Mouse (Mus musculus) limb, embryonic 15.5 days (tissue): ENCODE measurements around the gene Rundc1. TPM values are rescaled to one million over a fixed set of nuclear protein-coding genes. Genes with fewer than 3 reads are reported as not detected.
"Not testable (repeated sequence)": the region's sequence is repeated elsewhere in the genome, so short reads cannot be mapped to it uniquely, and the experiment has no call there.

Experiments used
- ATAC-seq: fragments of 200-750 bp; cut with Nextera tagmentation; 2 replicates; pipeline ENCODE4 v1.8.0; 2017; ENCODE audit warnings: low read depth, moderate TSS enrichment; ENCODE audit not compliant: insufficient number of reproducible peaks, low FRiP score, low TSS enrichment
- H3K27ac ChIP-seq: fragments of 300-500 bp; sonication (generic); 2 replicates; pipeline ENCODE4 v1.5.1; 2015; ENCODE audit warnings: moderate library complexity, mild to moderate bottlenecking, inconsistent platforms
- H3K27me3 ChIP-seq: fragments of 300-500 bp; sonication (generic); 2 replicates; pipeline ENCODE4 v1.6.1; 2015; ENCODE audit warnings: inconsistent platforms
- H3K36me3 ChIP-seq: fragments of 300-500 bp; sonication (generic); 2 replicates; pipeline ENCODE4 v1.6.1; 2015; ENCODE audit warnings: inconsistent platforms
- H3K4me1 ChIP-seq: fragments of 300-500 bp; sonication (generic); 2 replicates; pipeline ENCODE4 v1.6.1; 2015; ENCODE audit warnings: inconsistent platforms
- H3K4me2 ChIP-seq: fragments of 300-500 bp; sonication (generic); 2 replicates; pipeline ENCODE4 v1.6.1; 2015; ENCODE audit warnings: mild to moderate bottlenecking, inconsistent platforms
- H3K4me3 ChIP-seq: fragments of 300-500 bp; sonication (generic); 2 replicates; pipeline ENCODE4 v1.5.1; 2015; ENCODE audit warnings: mild to moderate bottlenecking, inconsistent platforms
- H3K9ac ChIP-seq: fragments of 300-500 bp; sonication (generic); 2 replicates; pipeline ENCODE4 v1.6.1; 2015; ENCODE audit warnings: inconsistent platforms
- H3K9me3 ChIP-seq: fragments of 300-500 bp; sonication (generic); 2 replicates; pipeline ENCODE4 v1.6.1; 2016; ENCODE audit warnings: inconsistent platforms
- WGBS: fragments of 180-500 bp; shearing (Covaris S2); methylation state at CpG from one replicate; pipeline ENCODE4 v1.1.7; 2015; 5-methylcytosine and 5-hydroxymethylcytosine counted together
- polyA plus RNA-seq: library from polyadenylated mRNA; unstranded; fragments of >200 nt; fragmentation: Nextera tagmentation; extraction: Ambion mirVana; gene quantifications from 2 replicates; pipeline ENCODE4 v1.2.1, GENCODE M21; 2015

Gene Rundc1
- polyA plus RNA-seq, 1 experiment from 2014 or later = 19.3 TPM

- Histone ChIP-seq H3K4me3 (peak overlapping the region; percentile 45), H3K9ac (no peak overlapping the region), H3K4me2 (peak overlapping the region; percentile 51; the same call in 1 of the 2 replicates), H3K9me3 (no peaks in the 10 kb centered on the region), H3K4me1 (peaks cover 36% of the 10 kb centered on the region), H3K27me3 (no peaks in the 10 kb centered on the region), H3K36me3 (peaks cover 27% of the 10 kb centered on the region), H3K27ac (peak overlapping the region; percentile 81)
- 0 out of 2 replicates have a peak, but pooled peaks have one; percentile 1 for ATAC-seq
- WGBS = 82% methylated on average over 5 of the region's 5 CpGs
Observed at GRCm38 (mm10) chr11:101447786-101448185, 22.9 kb downstream of the Rundc1 start.

- WGBS = 10% methylated on average over 10 of the region's 10 CpGs
- peak; percentile 59 for ATAC-seq
- no peaks in the 10 kb centered on the region for H3K9me3 ChIP-seq
Observed at GRCm38 (mm10) chr11:101448274-101448746, 23.4 kb downstream of the Rundc1 start, which contains the start of gene Ifi35. Ifi35 (plus strand) TSS chr11:101448407.

DNA sequence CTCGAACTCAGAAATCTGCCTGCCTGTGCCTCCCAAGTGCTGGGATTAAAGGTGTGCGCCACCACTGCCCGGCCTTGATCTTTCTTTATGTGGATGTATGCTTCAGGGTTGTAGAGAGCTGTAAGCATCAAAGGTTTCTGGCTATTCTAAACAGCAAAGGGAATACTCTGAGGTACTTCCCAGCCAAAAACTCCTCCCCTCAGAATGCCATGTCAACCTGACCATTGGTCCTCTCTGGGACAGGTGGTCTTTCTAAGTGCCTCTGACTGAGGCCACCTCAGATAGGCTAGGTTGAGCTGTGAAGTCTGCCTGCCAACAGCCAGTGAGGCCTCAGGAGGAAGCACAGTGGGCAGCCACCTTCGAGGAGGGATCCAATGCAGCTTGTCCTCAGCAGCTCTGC, 24.0 kb downstream of the Rundc1 start:
- H3K9me3 ChIP-seq = no peaks in the 10 kb centered on the region
- H3K4me1 ChIP-seq = peaks cover 25% of the 10 kb centered on the region
- no peak for ATAC-seq
- H3K4me3 ChIP-seq = peak overlapping the region; percentile 45
- H3K36me3 ChIP-seq = peaks cover 21% of the 10 kb centered on the region
- H3K27me3 ChIP-seq = no peaks in the 10 kb centered on the region
- H3K4me2 ChIP-seq = peak overlapping the region; percentile 51
- WGBS = 88% methylated on average over 4 of the region's 4 CpGs
- H3K27ac ChIP-seq = peak overlapping the region; percentile 81
- 0 out of 2 replicates have a peak overlapping the region, but pooled peaks have one; percentile 55 for H3K9ac ChIP-seq

More at GRCm38 (mm10) chr11:101448274-101448746, 23.4 kb downstream of the Rundc1 start, which contains the start of gene Ifi35:
- Histone ChIP-seq H3K9ac (peak within 1 kb of the TSS; percentile 55; the same call in 1 of the 2 replicates), H3K4me1 (peaks cover 31% of the 10 kb centered on the region), H3K27ac (peak within 1 kb of the TSS; percentile 81), H3K36me3 (peaks cover 27% of the 10 kb centered on the region), H3K27me3 (no peaks in the 10 kb centered on the region), H3K4me3 (peak within 1 kb of the TSS; percentile 45), H3K4me2 (peak within 1 kb of the TSS; percentile 51)

GRCm38 (mm10) chr11:101449596-101449995, 24.7 kb downstream of the Rundc1 start:
- not testable (repeated sequence) for ATAC-seq, H3K9me3 ChIP-seq, H3K9ac ChIP-seq, H3K4me3 ChIP-seq, H3K27me3 ChIP-seq, H3K4me2 ChIP-seq, H3K27ac ChIP-seq
- 89% methylated on average over 4 of the region's 4 CpGs for WGBS
- peaks cover 14% of the 10 kb centered on the region for H3K36me3 ChIP-seq
- peaks cover 22% of the 10 kb centered on the region for H3K4me1 ChIP-seq

DNA sequence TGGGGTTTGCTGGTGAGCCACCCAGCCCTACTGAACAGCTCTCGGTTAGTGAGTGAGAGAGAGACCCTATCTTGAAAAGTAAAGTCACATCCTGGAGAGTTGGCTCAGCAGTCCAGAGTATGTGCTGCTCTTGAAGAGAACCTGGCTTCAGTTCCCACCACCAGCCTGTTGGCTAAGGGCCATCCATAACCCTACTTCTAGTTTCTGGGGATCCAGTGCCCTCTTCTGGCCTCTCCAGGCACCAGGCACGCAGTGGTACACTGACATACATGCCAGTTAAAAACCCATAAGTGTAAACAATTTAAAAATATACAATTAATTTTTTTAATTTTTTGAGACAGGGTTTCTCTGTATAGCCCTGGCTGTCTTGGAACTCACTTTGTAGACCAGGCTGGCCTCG, 25.5 kb downstream of the Rundc1 start:
- Histone ChIP-seq H3K36me3 (peaks cover 6% of the 10 kb centered on the region), H3K4me2 (no peak overlapping the region), H3K4me3 (no peak overlapping the region), H3K27ac (no peak overlapping the region), H3K4me1 (peaks cover 24% of the 10 kb centered on the region), H3K9me3 (no peaks in the 10 kb centered on the region), H3K27me3 (no peaks in the 10 kb centered on the region), H3K9ac (no peak overlapping the region)
- WGBS = 80% methylated on average over 3 of the region's 3 CpGs
- no peak for ATAC-seq

- Histone ChIP-seq H3K4me1 (peaks cover 26% of the 10 kb centered on the region), H3K36me3 (peaks cover 3% of the 10 kb centered on the region; the same call in 1 of the 2 replicates), H3K9ac (no peak overlapping the region), H3K27ac (no peak overlapping the region), H3K9me3 (no peaks in the 10 kb centered on the region), H3K4me3 (no peak overlapping the region), H3K4me2 (no peak overlapping the region), H3K27me3 (no peaks in the 10 kb centered on the region)
- WGBS = 89% methylated on average over 10 of the region's 10 CpGs
- ATAC-seq = no peak
Observed at GRCm38 (mm10) chr11:101451536-101451935, 26.7 kb downstream of the Rundc1 start.

- 69% methylated on average over 10 of the region's 10 CpGs for WGBS
- Histone ChIP-seq H3K4me2 (no peak overlapping the region), H3K36me3 (peaks cover 10% of the 10 kb centered on the region), H3K9ac (no peak overlapping the region), H3K27ac (no peak overlapping the region), H3K4me3 (no peak overlapping the region), H3K9me3 (no peaks in the 10 kb centered on the region), H3K27me3 (no peaks in the 10 kb centered on the region), H3K4me1 (peaks cover 26% of the 10 kb centered on the region)
- no peak for ATAC-seq
Observed at GRCm38 (mm10) chr11:101452093-101452774, 27.3 kb downstream of the Rundc1 start.

GRCm38 (mm10) chr11:101454702-101455101, 29.8 kb downstream of the Rundc1 start:
- H3K4me2 ChIP-seq = no peak overlapping the region
- 57% methylated on average over 6 of the region's 6 CpGs for WGBS
- H3K9ac ChIP-seq = no peak overlapping the region
- no peaks in the 10 kb centered on the region for H3K9me3 ChIP-seq
- ATAC-seq = no peak
- peaks cover 32% of the 10 kb centered on the region for H3K36me3 ChIP-seq
- H3K27me3 ChIP-seq = no peaks in the 10 kb centered on the region
- H3K4me1 ChIP-seq = peaks cover 14% of the 10 kb centered on the region; the same call in 1 of the 2 replicates
- H3K27ac ChIP-seq = no peak overlapping the region; the same call in 1 of the 2 replicates
- H3K4me3 ChIP-seq = no peak overlapping the region

DNA sequence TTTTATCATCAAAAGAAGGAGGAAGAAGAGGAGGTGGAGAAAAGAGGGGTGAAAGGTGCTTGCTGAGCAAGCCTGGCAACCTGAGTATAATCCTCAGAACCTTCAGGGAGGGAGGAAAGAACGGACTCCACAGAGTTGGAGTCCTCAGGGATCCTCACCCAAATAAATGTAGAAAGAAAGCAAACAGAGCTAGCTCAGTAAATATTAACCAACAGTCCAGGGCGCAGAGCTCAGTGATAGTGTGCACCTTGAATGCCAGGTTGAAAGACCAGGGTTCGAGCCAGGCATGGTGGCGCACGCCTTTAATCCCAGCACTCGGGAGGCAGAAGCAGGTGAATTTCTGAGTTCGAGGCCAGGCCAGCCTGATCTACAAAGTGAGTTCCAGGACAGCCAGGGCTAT, 30.7 kb downstream of the Rundc1 start:
- Histone ChIP-seq H3K27me3 (no peaks in the 10 kb centered on the region), H3K4me2 (no peak overlapping the region), H3K9me3 (no peaks in the 10 kb centered on the region), H3K4me3 (no peak overlapping the region), H3K36me3 (peaks cover 42% of the 10 kb centered on the region), H3K4me1 (peaks cover 14% of the 10 kb centered on the region; the same call in 1 of the 2 replicates), H3K27ac (no peak overlapping the region), H3K9ac (no peak overlapping the region)
- 82% methylated on average over 7 of the region's 7 CpGs for WGBS
- ATAC-seq = no peak

DNA sequence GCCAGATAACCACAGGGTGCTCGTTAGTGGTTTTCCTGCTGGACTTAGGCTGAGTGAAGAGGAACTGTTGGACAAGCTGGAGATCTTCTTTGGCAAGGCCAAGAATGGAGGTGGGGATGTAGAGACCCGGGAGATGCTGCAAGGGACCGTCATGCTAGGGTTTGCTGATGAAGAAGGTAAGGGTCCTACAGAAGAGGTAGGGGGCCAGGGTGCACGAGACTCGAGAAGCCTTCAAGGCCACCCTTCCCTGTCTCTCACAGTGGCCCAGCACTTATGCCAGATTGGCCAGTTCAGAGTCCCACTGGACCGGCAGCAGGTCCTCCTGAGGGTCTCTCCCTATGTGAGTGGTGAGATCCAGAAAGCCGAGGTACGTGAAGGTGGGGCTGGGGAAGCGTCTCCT, 32.7 kb downstream of the Rundc1 start:
- peaks cover 15% of the 10 kb centered on the region; the same call in 1 of the 2 replicates for H3K4me1 ChIP-seq
- H3K27me3 ChIP-seq = no peaks in the 10 kb centered on the region
- H3K36me3 ChIP-seq = peaks cover 60% of the 10 kb centered on the region
- no peaks in the 10 kb centered on the region for H3K9me3 ChIP-seq
- H3K4me2 ChIP-seq = no peak overlapping the region
- 90% methylated on average over 9 of the region's 9 CpGs for WGBS
- H3K9ac ChIP-seq = no peak overlapping the region
- H3K4me3 ChIP-seq = no peak overlapping the region
- H3K27ac ChIP-seq = no peak overlapping the region
- ATAC-seq = no peak

DNA sequence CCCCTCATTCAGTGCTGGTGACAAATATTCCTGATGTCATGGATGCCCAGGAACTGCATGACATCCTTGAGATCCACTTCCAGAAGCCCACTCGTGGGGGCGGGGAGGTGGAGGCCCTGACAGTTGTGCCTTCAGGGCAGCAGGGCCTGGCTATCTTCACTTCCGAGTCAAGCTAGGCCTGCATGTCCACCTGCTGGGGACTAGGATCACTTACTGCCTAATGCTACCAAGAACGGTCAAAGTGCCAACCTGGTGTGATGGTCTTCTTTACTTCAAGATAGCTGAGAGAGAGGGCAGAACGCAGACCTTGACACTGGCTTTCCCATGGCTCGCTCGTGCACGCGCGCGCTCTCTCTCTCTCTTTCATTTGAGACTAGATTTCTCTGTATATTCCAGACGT, 33.3 kb downstream of the Rundc1 start:
- no peaks in the 10 kb centered on the region for H3K9me3 ChIP-seq
- H3K4me1 ChIP-seq = peaks cover 20% of the 10 kb centered on the region; the same call in 1 of the 2 replicates
- no peak overlapping the region for H3K27ac ChIP-seq
- H3K4me3 ChIP-seq = no peak overlapping the region
- H3K36me3 ChIP-seq = peaks cover 61% of the 10 kb centered on the region
- ATAC-seq = no peak
- no peak overlapping the region for H3K9ac ChIP-seq
- H3K27me3 ChIP-seq = no peaks in the 10 kb centered on the region
- 83% methylated on average over 12 of the region's 12 CpGs for WGBS
- H3K4me2 ChIP-seq = no peak overlapping the region

DNA sequence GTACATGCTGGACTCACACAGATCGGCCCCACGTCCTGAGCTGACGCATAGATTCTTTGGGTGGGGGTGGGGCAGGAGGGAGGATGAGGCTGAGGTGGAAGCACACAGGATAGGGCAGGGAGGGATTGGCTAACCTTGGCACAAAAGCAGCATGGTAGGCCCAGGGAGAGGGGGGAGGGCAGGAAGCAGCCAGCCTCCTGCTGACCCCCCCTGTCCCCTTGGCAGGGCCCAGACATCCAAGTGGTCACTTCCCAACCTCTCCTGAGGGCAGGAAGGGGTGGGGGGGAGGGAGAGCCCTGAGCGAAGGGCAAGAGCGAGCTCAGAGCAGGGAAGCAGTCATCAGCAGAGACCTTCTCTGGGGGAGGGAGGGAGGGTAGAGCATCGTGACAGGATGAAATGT, 34.8 kb downstream of the Rundc1 start:
- no peaks in the 10 kb centered on the region for H3K9me3 ChIP-seq
- no peak for ATAC-seq
- no peak overlapping the region for H3K4me3 ChIP-seq
- no peaks in the 10 kb centered on the region for H3K27me3 ChIP-seq
- peaks cover 61% of the 10 kb centered on the region for H3K36me3 ChIP-seq
- 50% methylated on average over 6 of the region's 6 CpGs for WGBS
- H3K4me1 ChIP-seq = peaks cover 30% of the 10 kb centered on the region
- H3K9ac ChIP-seq = no peak overlapping the region
- H3K4me2 ChIP-seq = no peak overlapping the region
- H3K27ac ChIP-seq = no peak overlapping the region
